Mouse (Mus musculus): ENCODE measurements around the gene Dact2.

Gene Dact2

GRCm38 (mm10) chr17:14175019-14175418 lies 29.1 kb downstream of the Dact2 start:
- no peak for DNase-seq (ENCODE audit: low spot score)

- no peak for DNase-seq (ENCODE audit: low spot score)
Observed at GRCm38 (mm10) chr17:14174401-14174800, 29.7 kb downstream of the Dact2 start.

- DNase-seq (ENCODE audit: low spot score) = no peak
Observed at GRCm38 (mm10) chr17:14173459-14173858, 30.6 kb downstream of the Dact2 start.

GRCm38 (mm10) chr17:14172731-14173130 lies 31.4 kb downstream of the Dact2 start:
- no peak for DNase-seq (ENCODE audit: low spot score)

- no peak for DNase-seq (ENCODE audit: low spot score)
Observed at GRCm38 (mm10) chr17:14172184-14172583, 31.9 kb downstream of the Dact2 start.

GRCm38 (mm10) chr17:14170961-14171479 lies 33.1 kb downstream of the Dact2 start:
- DNase-seq (ENCODE audit: low spot score) = no peak

GRCm38 (mm10) chr17:14169431-14169830 lies 34.7 kb downstream of the Dact2 start:
- no peak for DNase-seq (ENCODE audit: low spot score)

- no peak for DNase-seq (ENCODE audit: low spot score)
Observed at GRCm38 (mm10) chr17:14167594-14167993, 36.5 kb downstream of the Dact2 start.

- DNase-seq (ENCODE audit: low spot score) = no peak
Observed at GRCm38 (mm10) chr17:14166746-14167432, 37.2 kb downstream of the Dact2 start.

- no peak for DNase-seq (ENCODE audit: low spot score)
Observed at GRCm38 (mm10) chr17:14165934-14166610, 38.0 kb downstream of the Dact2 start.

GRCm38 (mm10) chr17:14165332-14165876 lies 38.7 kb downstream of the Dact2 start:
- DNase-seq (ENCODE audit: low spot score) = peak; percentile 43

- DNase-seq (ENCODE audit: low spot score) = no peak
Observed at GRCm38 (mm10) chr17:14160846-14161245, 43.3 kb downstream of the Dact2 start.

- DNase-seq (ENCODE audit: low spot score) = no peak
Observed at GRCm38 (mm10) chr17:14157779-14158195, 46.3 kb downstream of the Dact2 start.

Measured in ovary, postnatal 36 days (tissue).